Mouse (Mus musculus): Measurements from ENCODE around the gene Rnf220.

- TF ChIP-seq EP300 (IDR thresholded peaks at IDR 0.05; ENCODE audit: low read length) = no peak
- no peak for TF ChIP-seq CTCF (conservative IDR thresholded peaks at IDR 0.05 in 1 of 2, IDR thresholded peaks at IDR 0.05 in 1 of 2; ENCODE audit: low read depth in 2 of 2, low read length in 2 of 2)
- no peak for TF ChIP-seq MAFK (IDR thresholded peaks at IDR 0.05; ENCODE audit: insufficient replicate concordance, low read length)
- no peak for TF ChIP-seq ELF1 (IDR thresholded peaks at IDR 0.05; ENCODE audit: low read depth, low read length)
- no peak for TF ChIP-seq USF1 (IDR thresholded peaks at IDR 0.05; ENCODE audit: low read depth, low read length)
- TF ChIP-seq NELFE (IDR thresholded peaks at IDR 0.05; ENCODE audit: low read depth, low read length) = no peak
- no peak for TF ChIP-seq POLR2A (IDR thresholded peaks at IDR 0.05; ENCODE audit: low read depth, low read length)
- no peak for TF ChIP-seq KAT2A (IDR thresholded peaks at IDR 0.05; ENCODE audit: insufficient replicate concordance, low read length)
- no peak for TF ChIP-seq ETS1 (conservative IDR thresholded peaks at IDR 0.05; ENCODE audit: low read depth, low read length)
- no peak for TF ChIP-seq MYC (IDR thresholded peaks at IDR 0.05; ENCODE audit: low read depth, low read length)
- TF ChIP-seq POLR2AphosphoS2 (IDR thresholded peaks at IDR 0.05; ENCODE audit: low read depth, low read length) = no peak
Measured at GRCm38 (mm10) chr4:117316800-117317199, 180.1 kb downstream of the Rnf220 start.

Data from CH12.LX (cell line).